Mouse (Mus musculus) layer of hippocampus, postnatal 25 days (tissue): ENCODE results near the gene Fam104a. TPM values are rescaled to one million over a fixed set of nuclear protein-coding genes. Genes with fewer than 3 reads are reported as not detected.
A peak's percentile ranks its signal among the peaks of the same experiment; 100 is the strongest.

Source experiments
- DNase-seq, 2 experiments: peaks; one replicate each; pipeline ENCODE4 v3.0.0; 2022; ENCODE audit warnings: mixed read lengths in 2 of 2, low spot score in 1 of 2; ENCODE audit errors: extremely low spot score in 1 of 2
- total RNA-seq, 2 experiments: library from RNA; stranded (reverse); gene quantifications; 2 replicates each; pipeline ENCODE4 v1.2.3; 2021

Gene Fam104a
- 10 to 100 TPM; 26.6 to 27.9 TPM for total RNA-seq

- DNase-seq, result peak; percentile 97 to 99
Measured at GRCm38 (mm10) chr11:113683957-113684706, at the start of gene Fam104a, which contains the start of gene D11Wsu47e. TSS of gene Fam104a (minus strand) at chr11:113684155. TSS of gene D11Wsu47e (plus strand) at chr11:113684412.

GRCm38 (mm10) chr11:113731945-113732612 is 48.1 kb upstream of the Fam104a start:
- DNase-seq, result no peak

DNA sequence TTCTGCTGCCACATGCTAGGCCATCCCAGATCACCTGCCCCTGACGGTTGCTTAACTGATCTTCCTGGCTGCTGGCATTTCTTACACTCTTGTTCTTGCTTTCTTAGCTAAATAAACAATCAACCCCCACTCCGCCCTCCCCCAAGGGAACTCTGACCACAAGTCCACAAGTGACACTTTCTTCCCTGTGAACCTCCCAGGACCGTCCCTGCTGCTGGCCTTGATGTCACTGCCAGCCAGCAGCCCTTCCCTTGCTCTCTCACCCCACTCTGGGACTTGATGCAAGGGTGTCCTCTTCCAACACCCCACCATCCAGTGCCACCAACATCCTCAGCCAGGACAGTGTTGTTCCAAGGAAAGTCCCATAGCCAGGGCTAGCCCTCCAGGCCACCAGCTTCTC is 46.9 kb upstream of the Fam104a start:
- DNase-seq, result no peak

DNA sequence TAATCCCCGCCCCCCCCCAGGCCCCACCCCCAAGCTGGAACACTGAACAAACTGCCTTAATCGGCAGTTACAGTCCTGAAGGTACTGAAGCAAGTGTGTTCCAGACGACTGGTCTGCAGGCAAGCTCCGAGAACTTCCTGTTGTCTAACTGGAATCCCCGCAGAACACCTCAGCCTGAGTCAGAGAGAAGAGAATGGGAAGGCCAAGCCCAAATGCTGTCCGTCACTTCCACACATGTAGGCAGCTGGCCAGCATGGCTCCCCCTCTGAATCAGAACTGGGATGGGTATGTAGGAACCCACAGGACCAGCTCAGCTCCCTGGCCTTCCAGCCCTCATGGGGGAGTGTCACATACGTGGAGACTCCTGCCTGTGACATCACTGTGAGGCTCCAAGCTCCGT is 46.0 kb upstream of the Fam104a start:
- no peak for DNase-seq

DNA sequence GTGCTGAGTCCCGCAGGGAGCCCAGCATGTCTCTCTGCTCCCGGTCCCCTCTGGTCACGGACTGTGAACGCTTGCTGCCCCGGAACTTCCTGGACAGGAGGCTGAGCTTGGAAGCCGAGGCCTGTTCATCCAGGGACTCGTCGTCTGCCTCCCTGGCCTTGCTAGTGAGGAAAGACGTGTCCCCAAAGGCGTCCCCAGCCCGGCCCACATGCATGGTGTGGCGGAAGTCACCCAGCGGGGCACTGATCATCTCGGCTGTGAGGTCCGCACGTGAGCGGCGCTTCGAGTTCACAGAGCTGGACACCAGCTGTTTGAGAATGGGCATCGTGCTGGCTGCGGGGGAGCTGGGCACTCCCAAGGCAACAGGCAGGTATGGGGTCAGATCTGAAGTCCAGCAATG is 45.3 kb upstream of the Fam104a start:
- DNase-seq, result no peak

GRCm38 (mm10) chr11:113727992-113728391 is 44.0 kb upstream of the Fam104a start:
- DNase-seq, result no peak

DNA sequence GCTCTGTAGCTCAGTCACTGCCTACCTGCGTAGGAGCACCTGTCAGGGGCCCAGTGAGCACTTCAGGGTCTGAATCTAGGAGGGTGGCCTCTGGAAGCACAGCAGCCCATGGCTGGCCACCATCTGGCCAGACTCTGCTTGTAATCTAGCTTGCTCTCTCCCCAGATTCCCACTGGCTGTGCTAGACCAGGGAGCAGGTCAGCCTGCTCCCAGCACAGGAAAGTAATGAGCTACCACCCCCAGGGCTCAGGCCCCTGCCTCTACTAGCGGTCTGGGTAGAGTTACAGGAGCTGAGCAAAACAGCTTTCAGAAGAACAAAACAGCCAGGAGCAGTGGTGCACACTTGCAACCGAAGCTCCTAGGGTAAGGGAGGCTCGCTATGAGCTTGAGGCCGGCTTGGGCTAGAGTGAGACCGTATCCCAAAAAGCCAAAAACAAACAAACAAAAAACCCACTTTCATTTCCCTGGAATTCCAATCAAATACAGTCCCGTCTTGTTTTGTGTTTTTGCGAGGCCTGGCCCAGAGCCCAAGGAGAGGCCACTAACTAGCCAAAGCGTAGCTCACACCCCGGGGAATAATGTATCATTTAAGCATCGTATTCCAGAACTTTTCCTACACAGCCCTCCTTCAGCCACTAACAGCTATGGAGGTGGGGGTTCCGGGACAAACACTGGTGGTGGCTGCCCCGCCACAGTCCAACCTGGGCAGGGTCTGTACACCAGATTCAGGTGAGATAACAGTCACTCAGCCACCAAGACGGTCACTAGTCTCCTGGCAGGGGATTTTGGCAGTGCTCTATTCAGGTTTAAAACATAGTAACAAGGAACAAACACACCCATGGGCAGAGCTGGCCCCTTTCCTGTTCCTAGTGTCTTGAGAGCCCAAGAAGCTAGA is 43.3 kb upstream of the Fam104a start:
- no peak for DNase-seq

GRCm38 (mm10) chr11:113725235-113726048 is 41.5 kb upstream of the Fam104a start:
- no peak for DNase-seq

GRCm38 (mm10) chr11:113722405-113723090 is 38.6 kb upstream of the Fam104a start:
- peak in 1 of 2 experiments; percentile 26 for DNase-seq

DNA sequence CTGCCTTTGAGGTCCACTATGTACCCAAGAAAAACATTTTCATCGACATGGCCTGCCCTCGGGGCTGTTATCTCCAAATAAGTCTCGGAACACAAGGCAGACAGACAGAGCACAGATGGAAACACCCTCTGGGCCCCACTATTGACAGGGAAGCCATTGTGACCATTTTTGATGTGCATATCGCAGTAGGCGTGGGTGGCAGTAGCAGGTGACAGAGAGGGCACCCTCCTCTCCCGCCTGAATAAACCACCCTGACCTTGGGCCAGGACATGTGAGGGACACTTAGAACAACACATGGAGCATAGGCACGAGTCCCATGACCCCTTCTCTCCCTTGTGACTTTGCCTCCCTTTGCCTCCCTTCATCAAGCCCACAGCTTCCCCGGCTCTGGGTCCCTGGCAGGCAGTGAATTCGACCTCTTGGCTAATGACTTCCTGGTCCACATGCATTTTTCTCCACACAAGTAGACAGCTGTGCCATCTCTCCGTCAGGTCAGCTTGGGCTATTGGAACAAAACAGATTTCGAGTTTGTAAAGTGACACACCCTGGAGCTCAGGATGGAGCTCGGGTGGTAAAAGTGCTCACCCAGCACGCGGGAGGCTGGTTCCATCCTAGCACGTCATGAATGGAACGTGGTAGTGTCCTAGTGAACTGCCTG is 33.9 kb upstream of the Fam104a start:
- DNase-seq, result no peak

- no peak for DNase-seq
Measured at GRCm38 (mm10) chr11:113716132-113716531, 32.2 kb upstream of the Fam104a start.

DNA sequence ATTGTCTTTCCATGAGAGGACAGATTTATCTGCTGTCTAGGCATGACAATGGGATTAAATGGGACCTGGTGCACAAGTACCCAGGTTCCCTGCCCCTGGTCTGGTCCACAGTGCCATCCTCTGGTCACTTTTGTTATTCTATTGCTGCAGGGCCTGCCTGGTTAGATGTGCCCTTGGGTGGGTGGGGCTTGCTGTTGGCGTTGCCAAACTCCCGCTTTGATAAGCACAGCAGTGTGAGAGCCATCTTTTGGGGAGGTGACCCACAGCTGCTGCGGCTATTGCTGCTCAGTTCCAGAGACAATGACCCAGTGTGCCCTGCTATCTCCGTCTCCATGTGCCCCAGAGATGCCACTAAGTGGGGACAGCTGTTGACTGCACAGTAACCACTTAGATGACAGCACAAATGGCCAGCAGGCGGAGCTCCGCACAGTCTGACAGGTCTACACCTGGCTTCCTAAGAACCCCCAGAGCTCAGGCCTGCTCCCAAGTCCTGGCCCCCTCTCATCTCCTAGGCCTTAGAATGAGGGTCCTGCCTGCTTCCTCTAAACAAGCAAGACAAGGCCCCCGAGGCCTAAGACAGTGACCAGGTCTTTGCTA is 31.2 kb upstream of the Fam104a start:
- no peak for DNase-seq

DNA sequence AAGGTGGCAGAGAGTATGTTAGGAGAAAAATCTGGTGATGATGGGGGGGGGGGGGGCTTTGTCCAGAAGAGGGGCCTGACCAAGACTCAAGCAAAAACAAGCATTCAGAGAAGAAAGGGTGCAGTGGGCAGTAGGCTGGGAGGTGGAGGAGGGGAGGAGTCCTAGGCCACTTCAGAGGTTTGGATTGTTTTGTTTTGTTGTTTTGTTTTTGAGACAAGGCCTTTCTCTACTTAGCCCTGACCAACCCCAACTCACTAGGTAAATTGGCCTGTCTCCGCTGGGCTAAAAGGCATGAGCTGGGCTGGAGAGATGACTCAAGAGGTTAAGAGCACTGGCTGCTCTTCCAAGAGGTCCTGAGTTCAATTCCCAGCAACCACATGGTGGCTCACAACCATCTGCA is 27.1 kb upstream of the Fam104a start:
- no peak for DNase-seq

DNA sequence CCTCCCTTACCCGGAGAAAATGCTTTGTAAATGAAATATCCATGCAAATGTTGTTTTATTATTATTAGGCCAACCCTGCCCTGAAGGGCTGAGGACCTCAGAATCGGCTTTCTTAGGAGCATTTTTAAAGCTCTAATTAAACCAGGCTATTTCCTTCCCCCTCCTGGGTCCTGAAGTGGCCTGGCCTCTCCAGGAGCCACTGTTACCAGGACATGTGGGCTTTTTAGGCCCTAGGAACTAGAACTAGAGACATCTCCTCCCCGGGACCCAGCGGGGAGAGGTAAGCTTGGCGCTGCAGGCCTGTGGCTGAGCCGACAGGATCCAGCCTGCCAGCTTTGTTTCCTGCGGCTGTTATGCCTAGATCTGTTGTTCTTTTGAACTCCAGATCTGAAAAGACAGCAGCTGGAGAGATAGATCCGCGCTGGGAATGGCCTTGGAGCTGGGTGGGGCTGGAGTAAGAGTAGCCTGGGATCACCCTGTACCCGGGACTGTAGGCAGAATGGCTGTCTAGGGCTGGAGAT is 26.4 kb upstream of the Fam104a start:
- DNase-seq, result no peak

- DNase-seq, result no peak
Measured at GRCm38 (mm10) chr11:113709731-113710256, 25.8 kb upstream of the Fam104a start, which contains the start of gene Cpsf4l. TSS of gene Cpsf4l (minus strand) at chr11:113710017.

DNA sequence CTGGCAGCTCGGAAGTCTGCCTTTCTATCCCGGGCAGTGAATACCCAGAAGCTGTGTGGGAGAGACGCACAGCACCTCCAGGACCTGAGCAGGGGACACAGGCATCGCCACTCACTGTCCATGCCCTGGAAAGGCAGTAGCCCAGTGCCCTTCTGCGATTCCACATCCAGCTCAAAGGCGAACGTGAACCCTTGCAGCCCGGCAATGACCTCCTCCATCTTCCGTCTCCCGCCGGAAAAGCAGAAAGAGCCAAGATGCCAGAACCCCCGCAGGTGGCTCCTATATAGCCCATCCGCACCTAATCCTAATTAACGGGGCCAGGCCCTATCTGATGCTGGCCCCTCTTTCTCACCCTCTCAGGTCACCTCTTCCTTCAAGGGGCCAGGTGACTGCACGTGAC is 25.3 kb upstream of the Fam104a start:
- DNase-seq, result no peak

DNA sequence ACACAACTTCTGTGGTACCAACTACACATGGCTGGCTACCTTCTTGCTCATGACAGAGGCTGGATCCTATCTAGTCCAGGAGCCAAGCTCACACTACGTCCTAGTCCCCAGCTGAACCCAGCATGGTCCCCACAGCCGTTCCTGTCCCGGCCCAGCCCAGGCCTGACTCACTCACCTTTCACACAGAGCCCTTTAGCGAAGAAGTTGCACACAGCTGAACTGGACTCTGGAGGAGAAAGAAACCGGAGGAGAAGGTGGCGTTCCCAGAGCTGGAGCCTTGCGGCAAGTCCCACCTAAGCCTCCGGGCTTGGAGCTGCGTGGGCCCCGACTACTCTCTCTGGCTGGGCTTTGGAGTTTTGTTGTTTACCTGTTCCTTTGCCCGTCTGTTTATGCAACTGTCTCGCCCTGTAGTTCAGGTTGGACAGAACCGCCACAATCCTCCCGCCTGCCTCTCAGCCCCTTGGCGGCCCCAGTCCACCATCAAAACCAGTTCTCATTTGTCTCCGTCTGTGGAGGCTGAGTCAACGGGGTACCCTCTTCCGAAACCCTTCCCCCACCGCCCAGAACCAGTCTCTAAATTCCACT is 24.8 kb upstream of the Fam104a start:
- DNase-seq, result no peak
